Mouse (Mus musculus): Measurements from ENCODE around the gene Mpp5. TPM values are rescaled to one million over a fixed set of nuclear protein-coding genes. Genes with fewer than 3 reads are reported as not detected.

Gene Mpp5
- polyA plus RNA-seq (2015; fragmentation: Nextera tagmentation; extraction: Ambion mirVana), result 22.2 and 26.4 TPM in 2 replicates

DNA sequence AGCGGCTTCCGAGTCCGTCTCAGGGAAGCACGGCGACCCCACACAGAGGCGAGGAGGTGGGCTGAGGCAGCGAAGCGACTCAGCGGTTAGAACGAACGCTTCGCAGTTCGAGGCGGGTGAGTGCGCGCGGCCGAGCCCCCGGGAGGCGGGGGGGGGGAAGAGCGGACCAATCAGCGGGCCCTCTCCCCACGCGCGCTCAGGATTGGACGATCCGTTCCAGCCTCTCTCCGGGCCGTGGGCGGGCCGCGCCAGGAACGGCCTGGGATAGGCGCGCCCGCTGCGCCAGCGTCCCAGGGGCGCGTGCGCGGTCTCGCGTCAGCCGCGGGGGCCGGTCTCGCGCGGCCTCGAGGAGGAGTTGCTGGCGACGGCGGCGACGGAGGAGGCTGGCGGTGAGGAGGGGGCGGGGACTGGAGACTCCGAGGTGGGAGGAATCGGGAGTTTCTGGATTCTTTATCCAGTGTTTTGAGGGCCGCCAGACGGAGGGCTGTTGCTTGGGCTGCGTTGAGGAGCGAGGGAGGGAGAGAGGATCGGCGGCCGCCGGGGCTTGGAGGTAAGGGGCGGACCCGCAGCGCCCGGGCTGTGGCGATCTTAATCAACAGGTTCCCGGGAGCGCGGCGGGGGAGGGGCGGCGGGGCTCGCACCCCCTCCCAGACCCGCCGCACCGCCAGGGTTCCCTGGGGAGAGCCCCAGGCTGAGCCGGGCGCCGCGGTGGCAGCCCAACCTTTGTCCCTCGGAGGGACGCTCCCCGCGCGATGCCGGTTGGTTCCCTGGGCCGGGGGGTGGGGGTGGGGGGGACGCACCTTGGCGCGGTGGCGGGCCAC is at the start of gene Mpp5:
Mpp5 (plus strand) TSS at position 351 of the 821 bp plus-strand sequence.
- peak within 1 kb of the TSS; percentile 94 for H3K4me2 ChIP-seq

DNA sequence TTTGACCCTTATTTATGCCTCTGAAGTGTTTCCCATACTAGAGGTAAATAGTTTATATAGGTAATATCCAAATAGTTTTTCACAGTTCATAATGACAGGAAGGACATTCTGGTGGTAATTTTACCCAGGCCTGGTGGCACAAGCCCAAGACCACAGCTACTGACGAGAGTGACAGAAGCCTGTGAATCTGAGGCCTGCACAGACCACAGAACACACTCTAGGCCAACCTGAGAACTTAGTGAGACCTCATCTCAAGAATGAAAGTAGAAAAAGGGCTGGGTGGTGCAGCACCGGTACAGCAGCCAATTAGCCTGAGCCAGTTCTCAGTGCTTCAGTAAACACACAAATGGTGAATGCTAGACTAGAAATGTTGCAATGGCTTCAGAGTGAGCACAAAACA is 30.9 kb upstream of the Mpp5 start:
- Histone ChIP-seq H3K9ac (no peak overlapping the region), H3K27ac (no peak overlapping the region), H3K9me3 (replicated peaks) (no peaks in the 10 kb centered on the region), H3K27me3 (no peaks in the 10 kb centered on the region), H3K4me1 (no peaks in the 10 kb centered on the region), H3K4me3 (replicated peaks) (no peak overlapping the region), H3K36me3 (no peaks in the 10 kb centered on the region), H3K4me2 (no peak overlapping the region)
- ATAC-seq (replicated peaks; ENCODE audit: low FRiP score), result no peak
- WGBS, result 73% methylated on average over 2 of the region's 2 CpGs

More for the DNA sequence above, at the start of gene Mpp5:
- Histone ChIP-seq H3K27me3 (peaks cover 19% of the 10 kb centered on the region; the same call in 1 of the 2 replicates), H3K4me1 (peaks cover 7% of the 10 kb centered on the region), H3K4me3 (replicated peaks) (peak within 1 kb of the TSS; percentile 91), H3K36me3 (no peaks in the 10 kb centered on the region), H3K9me3 (replicated peaks) (no peaks in the 10 kb centered on the region), H3K27ac (peak within 1 kb of the TSS; percentile 98), H3K9ac (peak within 1 kb of the TSS; percentile 85)
- under 1% methylated on average over 96 of the region's 98 CpGs for WGBS
- ATAC-seq (replicated peaks; ENCODE audit: low FRiP score), result peak; percentile 99

DNA sequence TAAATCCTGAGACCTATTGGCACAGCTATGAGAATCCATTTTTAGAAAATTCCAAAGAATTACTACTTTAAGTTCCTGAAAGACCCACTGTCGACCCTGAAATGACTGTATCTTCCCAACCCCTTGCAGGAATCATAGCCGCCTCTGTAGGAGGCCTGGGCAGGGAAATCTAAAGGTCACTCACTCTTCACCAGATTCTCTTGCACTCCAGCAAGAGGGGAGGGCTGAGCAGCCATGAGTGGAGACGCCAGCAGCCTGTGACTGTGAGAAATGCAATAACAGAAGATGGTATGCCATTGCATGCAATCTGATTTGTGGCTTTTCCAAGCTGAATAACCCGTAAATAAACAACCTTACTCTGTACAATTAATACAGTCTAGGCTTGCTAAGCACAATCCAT is 21.0 kb upstream of the Mpp5 start:
- no peak overlapping the region for H3K27ac ChIP-seq
- no peaks in the 10 kb centered on the region for H3K36me3 ChIP-seq
- H3K4me2 ChIP-seq, result no peak overlapping the region
- H3K9ac ChIP-seq, result no peak overlapping the region
- no peaks in the 10 kb centered on the region for H3K4me1 ChIP-seq
- ATAC-seq (replicated peaks; ENCODE audit: low FRiP score), result peak; percentile 74; the same call in 1 of the 2 replicates
- H3K4me3 ChIP-seq (replicated peaks), result no peak overlapping the region
- no peaks in the 10 kb centered on the region for H3K9me3 ChIP-seq (replicated peaks)
- WGBS, result 43% methylated on average over 4 of the region's 4 CpGs
- H3K27me3 ChIP-seq, result no peaks in the 10 kb centered on the region

DNA sequence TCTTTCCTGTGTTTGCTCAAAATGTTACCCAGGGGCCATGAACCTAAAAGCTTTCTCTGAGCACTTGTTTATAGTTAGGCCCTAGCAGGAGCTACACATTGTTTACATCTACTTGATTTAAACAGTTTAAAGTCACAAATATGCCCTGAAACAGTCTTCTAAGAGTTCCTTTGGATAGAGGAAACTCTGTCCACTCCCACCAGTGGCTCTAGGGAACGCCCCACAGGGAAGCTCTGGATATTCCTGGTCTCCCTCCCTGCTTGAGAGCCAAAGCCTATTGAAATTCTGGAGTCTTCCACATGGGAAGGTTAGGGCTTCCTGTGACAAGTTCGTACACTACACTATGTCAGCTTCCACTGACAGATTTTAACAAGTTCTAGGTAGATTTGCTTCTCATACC is 9.1 kb upstream of the Mpp5 start:
- no peak overlapping the region for H3K9ac ChIP-seq
- no peak for ATAC-seq (replicated peaks; ENCODE audit: low FRiP score)
- no peaks in the 10 kb centered on the region for H3K9me3 ChIP-seq (replicated peaks)
- H3K4me2 ChIP-seq, result no peak overlapping the region
- H3K4me1 ChIP-seq, result no peaks in the 10 kb centered on the region
- H3K27ac ChIP-seq, result no peak overlapping the region
- no peaks in the 10 kb centered on the region for H3K27me3 ChIP-seq
- no peak overlapping the region for H3K4me3 ChIP-seq (replicated peaks)
- H3K36me3 ChIP-seq, result no peaks in the 10 kb centered on the region
- WGBS, result 57% methylated on average over 2 of the region's 2 CpGs

DNA sequence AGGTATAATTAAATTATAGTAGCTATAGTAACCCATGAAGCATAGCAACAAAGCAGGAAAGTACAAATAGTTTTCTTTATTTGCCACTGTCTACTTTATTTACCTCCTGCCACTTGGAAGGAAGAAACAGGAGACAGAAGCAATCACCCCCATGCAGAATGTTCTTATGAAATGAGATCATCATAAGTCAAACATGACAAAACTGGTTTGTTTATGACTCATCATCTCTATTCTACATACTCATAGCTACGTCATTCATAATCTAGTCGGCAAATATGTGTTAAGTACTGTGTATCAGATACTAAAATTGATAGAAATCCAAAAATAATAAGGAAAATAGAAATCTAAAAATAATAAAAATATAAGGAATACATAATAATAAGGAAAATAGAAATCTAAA is 8.4 kb upstream of the Mpp5 start:
- no peak for ATAC-seq (replicated peaks; ENCODE audit: low FRiP score)
- H3K27ac ChIP-seq, result no peak overlapping the region
- no peak overlapping the region for H3K4me3 ChIP-seq (replicated peaks)
- H3K4me1 ChIP-seq, result no peaks in the 10 kb centered on the region
- H3K27me3 ChIP-seq, result 0 out of 2 replicates have a peak, but pooled peaks cover 6% of the 10 kb centered on the region
- WGBS, result 82% methylated on average over 2 of the region's 2 CpGs
- H3K9me3 ChIP-seq (replicated peaks), result no peaks in the 10 kb centered on the region
- no peak overlapping the region for H3K4me2 ChIP-seq
- H3K9ac ChIP-seq, result no peak overlapping the region
- no peaks in the 10 kb centered on the region for H3K36me3 ChIP-seq

DNA sequence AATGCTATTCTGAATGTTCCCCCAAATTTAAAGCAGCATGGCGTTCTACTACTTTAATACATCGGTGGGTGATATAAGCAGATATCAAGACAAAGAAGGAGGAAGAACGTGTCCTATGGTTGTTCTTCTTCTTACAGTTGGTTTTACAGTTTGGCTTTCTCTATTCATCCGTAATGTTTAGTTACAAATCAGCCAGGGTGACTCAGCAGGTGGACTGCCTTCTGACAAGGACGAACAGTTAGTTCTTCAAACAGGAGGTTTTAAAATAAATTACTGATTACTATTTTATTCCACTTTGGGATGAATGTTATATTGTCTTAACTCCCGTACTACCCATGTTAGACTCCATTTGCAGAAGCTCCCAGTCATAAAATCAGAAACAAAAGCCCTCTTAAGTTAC is 2.5 kb upstream of the Mpp5 start:
- no peak overlapping the region for H3K27ac ChIP-seq
- H3K36me3 ChIP-seq, result no peaks in the 10 kb centered on the region
- no peak for ATAC-seq (replicated peaks; ENCODE audit: low FRiP score)
- no peak overlapping the region for H3K9ac ChIP-seq
- H3K4me3 ChIP-seq (replicated peaks), result no peak overlapping the region
- H3K27me3 ChIP-seq, result peaks cover 19% of the 10 kb centered on the region; the same call in 1 of the 2 replicates
- H3K4me1 ChIP-seq, result peaks cover 7% of the 10 kb centered on the region
- no peaks in the 10 kb centered on the region for H3K9me3 ChIP-seq (replicated peaks)
- no peak overlapping the region for H3K4me2 ChIP-seq
- WGBS, result 67% methylated on average over 6 of the region's 6 CpGs

DNA sequence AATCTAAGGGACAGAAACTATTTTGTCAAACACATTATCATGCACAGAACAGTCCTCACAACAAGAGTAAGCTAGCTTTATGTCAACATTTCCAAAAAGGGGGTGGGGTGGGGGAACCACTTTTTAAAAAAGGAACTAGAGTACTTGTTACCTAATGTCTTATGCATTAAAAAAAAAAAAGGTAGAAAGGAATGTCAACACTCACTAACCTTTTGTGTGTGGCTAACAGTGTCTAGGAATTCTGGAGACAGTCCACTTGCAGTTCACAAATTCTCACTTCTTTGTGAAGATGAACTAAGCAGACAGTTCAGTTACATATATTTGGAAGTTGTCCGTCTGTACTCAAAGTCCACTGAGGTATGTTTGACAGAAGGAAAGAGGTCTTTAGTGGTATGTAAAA is 1.3 kb upstream of the Mpp5 start:
- H3K4me2 ChIP-seq, result peak overlapping the region; percentile 94
- H3K9ac ChIP-seq, result no peak overlapping the region
- no peak overlapping the region for H3K27ac ChIP-seq
- H3K36me3 ChIP-seq, result no peaks in the 10 kb centered on the region
- H3K4me1 ChIP-seq, result peaks cover 7% of the 10 kb centered on the region
- H3K9me3 ChIP-seq (replicated peaks), result no peaks in the 10 kb centered on the region
- 52% methylated on average over 1 of the region's 1 CpGs for WGBS
- peaks cover 19% of the 10 kb centered on the region; the same call in 1 of the 2 replicates for H3K27me3 ChIP-seq
- no peak for ATAC-seq (replicated peaks; ENCODE audit: low FRiP score)
- 0 out of 2 replicates have a peak overlapping the region, but pooled peaks have one; percentile 91 for H3K4me3 ChIP-seq (replicated peaks)

DNA sequence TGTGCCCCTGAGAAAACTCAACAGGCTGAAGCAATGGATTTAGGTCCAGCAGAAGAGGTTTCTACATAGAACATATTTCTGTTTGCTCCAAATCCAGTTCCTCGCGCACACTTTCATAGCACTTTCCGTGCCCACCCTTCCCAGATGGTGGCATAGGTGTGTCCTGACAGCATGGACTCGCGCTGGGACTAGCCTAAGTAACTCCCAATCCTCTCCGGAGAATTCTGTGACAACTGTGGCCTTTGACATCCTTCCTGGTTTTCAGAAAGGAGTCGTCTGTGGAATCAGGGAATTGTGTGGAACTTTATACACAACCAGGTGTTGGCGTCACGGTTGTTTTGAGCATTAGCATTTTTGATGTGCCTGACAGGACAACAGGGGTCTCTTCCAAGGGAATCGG is 594 bp upstream of the Mpp5 start:
- ATAC-seq (replicated peaks; ENCODE audit: low FRiP score), result peak; percentile 27; the same call in 1 of the 2 replicates
- H3K9ac ChIP-seq, result peak overlapping the region; percentile 85
- peaks cover 19% of the 10 kb centered on the region; the same call in 1 of the 2 replicates for H3K27me3 ChIP-seq
- under 1% methylated on average over 10 of the region's 10 CpGs for WGBS
- H3K27ac ChIP-seq, result peak overlapping the region; percentile 86
- no peaks in the 10 kb centered on the region for H3K9me3 ChIP-seq (replicated peaks)
- peaks cover 7% of the 10 kb centered on the region for H3K4me1 ChIP-seq
- H3K36me3 ChIP-seq, result no peaks in the 10 kb centered on the region
- peak overlapping the region; percentile 91 for H3K4me3 ChIP-seq (replicated peaks)
- peak overlapping the region; percentile 94 for H3K4me2 ChIP-seq

DNA sequence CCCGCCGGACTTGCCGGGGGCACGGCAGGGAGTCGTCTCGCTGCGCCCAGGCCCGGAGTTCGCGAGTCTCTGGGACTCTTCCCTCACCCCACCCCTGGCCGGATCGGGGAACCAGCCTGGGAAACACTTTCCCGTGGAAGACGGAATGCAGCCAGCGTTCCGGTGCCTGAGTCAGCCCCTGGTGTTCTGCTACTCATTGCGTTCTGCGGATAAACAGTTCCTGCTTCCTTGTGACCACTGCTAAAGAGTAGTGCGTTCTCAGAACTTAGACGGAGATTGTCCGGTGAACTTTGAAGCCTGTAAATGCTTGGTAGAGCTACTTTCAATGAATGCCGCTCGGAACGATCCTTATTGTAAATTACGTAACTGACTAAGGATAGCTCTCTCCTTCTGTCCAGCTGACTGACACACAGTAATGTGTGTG is 683 bp downstream of the Mpp5 start:
- peak overlapping the region; percentile 58 for H3K4me2 ChIP-seq
- peak overlapping the region; percentile 85 for H3K9ac ChIP-seq
- peak; percentile 53 for ATAC-seq (replicated peaks; ENCODE audit: low FRiP score)
- H3K9me3 ChIP-seq (replicated peaks), result no peaks in the 10 kb centered on the region
- H3K27me3 ChIP-seq, result peaks cover 19% of the 10 kb centered on the region; the same call in 1 of the 2 replicates
- under 1% methylated on average over 25 of the region's 25 CpGs for WGBS
- peak overlapping the region; percentile 91 for H3K4me3 ChIP-seq (replicated peaks)
- H3K27ac ChIP-seq, result peak overlapping the region; percentile 98
- no peaks in the 10 kb centered on the region for H3K36me3 ChIP-seq
- H3K4me1 ChIP-seq, result peaks cover 7% of the 10 kb centered on the region

DNA sequence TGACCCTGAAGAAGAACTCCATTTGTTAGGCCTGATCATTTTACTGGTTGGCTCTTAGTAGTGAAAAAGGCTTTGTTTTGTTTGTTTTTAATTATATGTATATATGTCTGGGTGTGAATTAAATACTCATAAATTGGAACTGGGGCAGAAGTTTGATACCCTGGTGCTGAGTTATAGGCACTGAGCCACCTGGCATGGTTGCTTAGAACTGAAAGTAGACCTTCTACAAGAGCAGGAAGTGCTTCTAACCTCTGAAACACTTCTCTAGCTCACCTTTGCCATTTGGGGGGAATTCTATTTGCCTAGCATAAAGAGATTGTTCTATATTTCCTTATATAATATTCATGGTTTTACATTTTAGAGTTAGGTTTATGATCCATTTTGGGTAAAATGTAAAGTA is 13.3 kb downstream of the Mpp5 start:
- no peaks in the 10 kb centered on the region for H3K36me3 ChIP-seq
- H3K27ac ChIP-seq, result no peak overlapping the region
- H3K4me1 ChIP-seq, result no peaks in the 10 kb centered on the region
- no peak overlapping the region for H3K9ac ChIP-seq
- H3K9me3 ChIP-seq (replicated peaks), result no peaks in the 10 kb centered on the region
- H3K4me2 ChIP-seq, result no peak overlapping the region
- ATAC-seq (replicated peaks; ENCODE audit: low FRiP score), result no peak
- no peak overlapping the region for H3K4me3 ChIP-seq (replicated peaks)
- no peaks in the 10 kb centered on the region for H3K27me3 ChIP-seq

DNA sequence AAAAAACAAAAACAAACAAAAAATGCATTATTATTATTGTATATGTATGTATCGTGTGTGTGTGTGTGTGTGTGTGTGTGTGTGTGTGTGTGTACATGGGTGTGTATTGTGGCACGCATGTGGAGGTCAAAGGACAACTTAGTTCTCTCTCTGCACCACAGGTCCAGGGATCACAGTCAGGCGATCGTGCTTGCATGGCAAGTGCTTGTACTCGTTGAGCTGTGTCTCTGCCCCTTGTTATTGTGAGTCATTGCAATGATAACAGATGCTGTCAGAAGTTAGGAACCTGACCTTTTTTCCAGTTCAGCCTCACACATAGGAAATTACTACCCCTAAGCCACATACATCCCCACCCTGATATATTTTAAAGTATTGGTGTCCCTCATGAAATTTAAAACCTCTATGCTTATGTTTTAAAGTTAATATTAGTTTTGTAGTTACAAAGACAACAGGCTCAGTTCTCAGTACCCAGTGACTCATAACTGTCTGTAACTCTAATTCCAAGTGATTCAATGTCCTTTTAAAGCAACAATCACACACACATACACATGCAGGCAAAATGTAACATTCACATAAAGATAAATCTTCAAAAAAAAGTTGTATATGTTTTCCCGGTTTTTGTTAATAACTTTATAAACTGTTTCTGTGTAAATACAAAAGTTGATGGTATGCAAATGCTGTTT is 20.5 kb downstream of the Mpp5 start:
- H3K9ac ChIP-seq, result no peak overlapping the region
- no peaks in the 10 kb centered on the region for H3K4me1 ChIP-seq
- no peak overlapping the region for H3K4me3 ChIP-seq (replicated peaks)
- no peaks in the 10 kb centered on the region for H3K36me3 ChIP-seq
- no peak overlapping the region for H3K27ac ChIP-seq
- no peaks in the 10 kb centered on the region for H3K27me3 ChIP-seq
- H3K4me2 ChIP-seq, result no peak overlapping the region
- 51% methylated on average over 6 of the region's 6 CpGs for WGBS
- H3K9me3 ChIP-seq (replicated peaks), result no peaks in the 10 kb centered on the region
- 0 out of 2 replicates have a peak, but pooled peaks have one; percentile 49 for ATAC-seq (replicated peaks; ENCODE audit: low FRiP score)

DNA sequence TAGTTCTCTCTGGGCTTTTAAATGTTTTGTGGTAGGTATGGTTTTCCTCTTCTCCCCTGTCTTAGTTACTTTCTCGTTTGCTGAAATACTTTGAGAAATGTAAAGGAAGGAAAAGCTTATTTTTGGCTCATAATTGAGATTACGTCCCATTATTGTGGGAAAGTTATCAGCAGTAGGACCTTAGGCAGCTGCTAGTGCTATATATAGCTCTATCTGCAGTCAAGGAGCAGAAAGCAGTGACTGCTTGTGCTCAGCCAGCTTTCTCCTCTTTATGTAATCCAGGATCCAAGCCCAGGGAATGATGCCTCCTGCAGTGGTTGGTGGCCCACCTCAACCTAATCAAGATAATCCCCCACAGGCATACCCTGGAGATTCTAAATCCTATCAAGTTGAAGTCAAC is 24.5 kb downstream of the Mpp5 start:
- no peaks in the 10 kb centered on the region for H3K27me3 ChIP-seq
- ATAC-seq (replicated peaks; ENCODE audit: low FRiP score), result no peak
- no peak overlapping the region for H3K9ac ChIP-seq

More for the DNA sequence above, 24.5 kb downstream of the Mpp5 start:
- Histone ChIP-seq H3K27ac (no peak overlapping the region), H3K4me2 (no peak overlapping the region), H3K4me3 (replicated peaks) (no peak overlapping the region), H3K4me1 (no peaks in the 10 kb centered on the region), H3K36me3 (no peaks in the 10 kb centered on the region), H3K9me3 (replicated peaks) (no peaks in the 10 kb centered on the region)
- 65% methylated on average over 2 of the region's 2 CpGs for WGBS
